Mouse (Mus musculus) telencephalon, adult 2 months (tissue): ENCODE measurements around the gene Aldh1l1.

Source experiments
- DNase-seq: peaks from one replicate; pipeline ENCODE4 v3.0.0-alpha.2; 2011; ENCODE audit warnings: low read depth, low spot score

Gene Aldh1l1

DNA sequence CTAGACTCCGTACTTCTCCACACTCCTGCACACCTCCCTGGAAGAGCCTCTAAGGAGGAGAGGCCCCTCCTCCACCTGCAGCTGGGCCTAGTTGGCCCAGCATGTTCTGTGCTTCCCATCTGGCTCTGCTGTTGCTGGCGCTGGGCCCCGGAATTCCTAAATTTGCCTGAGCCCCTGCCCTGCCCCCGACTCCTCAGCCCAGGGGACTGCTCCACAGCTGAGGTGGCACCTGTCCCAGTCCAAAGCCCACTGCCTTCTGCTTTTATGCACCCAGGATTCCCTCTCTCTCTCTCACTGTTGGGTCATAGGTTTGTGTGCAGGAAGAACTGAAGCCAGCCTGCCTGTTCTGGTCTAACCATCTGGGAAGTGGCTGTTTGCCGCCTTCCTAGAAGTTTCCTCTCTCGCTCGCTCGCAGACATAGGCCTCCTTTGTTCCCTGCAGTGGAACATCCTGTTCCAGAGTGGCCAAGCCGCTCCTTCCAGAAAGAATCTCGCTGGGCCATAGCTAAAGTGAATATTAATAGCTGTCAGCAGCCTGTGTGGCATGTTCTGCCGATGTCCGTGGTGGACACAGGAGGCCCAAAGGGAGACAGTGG is 15.2 kb upstream of the Aldh1l1 start:
- DNase-seq: no peak

DNA sequence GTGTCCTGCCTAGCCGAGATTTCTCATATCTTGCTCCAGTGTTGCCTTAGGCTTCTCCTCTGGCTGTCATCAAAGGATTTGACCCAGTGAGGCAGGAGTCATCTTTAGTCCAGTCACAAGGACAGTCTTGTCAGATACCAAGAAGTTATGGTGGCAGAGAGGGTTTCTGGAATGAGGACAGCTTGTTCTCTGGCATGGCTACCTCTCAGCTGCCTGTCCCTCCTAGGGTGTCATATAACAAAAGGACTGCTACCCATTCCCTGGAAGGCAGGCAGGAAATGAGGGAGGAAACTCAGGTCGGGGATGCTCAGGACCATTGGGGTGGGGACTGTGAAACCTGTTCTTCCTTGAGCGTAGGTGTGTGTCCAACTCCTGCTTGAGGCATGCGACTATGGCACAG is 14.1 kb upstream of the Aldh1l1 start:
- DNase-seq: no peak

DNA sequence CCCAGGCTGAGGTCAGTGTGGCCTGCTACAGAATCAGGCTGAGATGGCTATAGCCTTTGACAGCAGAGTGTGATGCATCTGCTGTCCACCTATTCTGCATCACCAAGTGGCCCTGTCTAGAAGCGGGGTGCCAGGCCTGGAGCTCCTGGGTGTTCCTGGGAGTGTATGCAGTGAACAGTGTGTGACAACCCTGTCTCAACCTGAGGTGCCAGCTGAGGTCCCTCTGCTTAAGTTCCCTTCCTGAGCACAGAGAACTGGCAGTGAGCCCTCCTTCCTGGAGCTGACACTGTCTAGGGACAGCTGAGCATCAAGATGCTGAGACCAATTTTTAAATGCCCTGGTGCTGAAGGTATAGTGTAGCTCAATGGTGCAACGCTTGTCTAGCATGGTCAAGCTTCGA is 13.5 kb upstream of the Aldh1l1 start:
- no peak for DNase-seq

DNA sequence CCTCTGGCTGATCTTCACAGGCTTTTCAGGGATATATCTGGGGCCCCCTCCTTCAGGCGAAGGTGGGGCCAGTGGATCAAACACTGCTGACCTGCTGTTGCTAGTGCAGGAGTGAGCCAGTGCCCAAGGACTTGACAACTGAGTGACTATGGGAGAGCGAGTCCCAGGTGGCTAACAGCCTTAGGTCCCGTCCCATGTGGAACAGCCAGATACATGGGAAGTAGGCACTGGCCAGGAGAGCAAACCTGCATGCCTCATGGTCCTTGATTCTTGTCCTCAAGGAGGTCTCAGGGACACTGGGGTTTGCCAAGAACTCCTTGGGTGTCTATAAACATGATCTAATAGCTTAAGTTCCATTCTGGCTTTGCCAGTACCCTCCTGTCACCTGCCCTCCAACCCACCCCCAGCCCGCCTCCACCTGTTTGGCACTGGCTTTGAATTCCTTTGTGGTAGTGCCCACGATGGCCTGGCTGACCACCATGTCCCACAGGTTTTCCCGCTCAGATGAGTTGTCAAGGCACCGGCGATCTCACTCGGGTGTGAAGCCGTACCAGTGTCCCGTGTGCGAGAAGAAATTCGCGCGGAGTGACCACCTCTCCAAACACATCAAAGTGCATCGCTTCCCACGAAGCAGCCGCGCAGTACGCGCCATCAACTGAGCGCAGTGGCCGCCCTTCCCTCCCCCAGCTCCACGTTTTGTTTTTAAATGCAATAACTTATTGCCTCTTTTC is 12.4 kb upstream of the Aldh1l1 start:
- DNase-seq: no peak

DNA sequence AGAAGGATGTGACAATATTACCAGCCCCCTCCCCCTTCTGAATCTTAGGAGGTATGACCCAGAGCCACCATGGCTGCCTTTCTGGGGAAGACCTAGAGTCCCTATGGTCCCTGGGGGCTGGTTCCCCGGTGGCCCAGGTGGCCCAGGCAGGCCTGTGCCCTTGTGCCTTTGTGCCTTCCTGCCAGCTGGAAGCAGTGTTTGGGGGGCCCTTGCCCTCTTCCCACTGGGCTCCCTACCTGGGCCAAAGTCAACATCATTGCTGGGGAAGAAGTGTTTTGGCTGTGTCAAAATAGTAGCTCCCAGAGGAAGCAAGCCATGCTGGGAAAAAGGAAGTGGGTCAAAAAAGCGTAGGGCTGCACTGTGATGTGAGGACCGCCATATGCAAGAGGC is 11.9 kb upstream of the Aldh1l1 start:
- DNase-seq: no peak

DNA sequence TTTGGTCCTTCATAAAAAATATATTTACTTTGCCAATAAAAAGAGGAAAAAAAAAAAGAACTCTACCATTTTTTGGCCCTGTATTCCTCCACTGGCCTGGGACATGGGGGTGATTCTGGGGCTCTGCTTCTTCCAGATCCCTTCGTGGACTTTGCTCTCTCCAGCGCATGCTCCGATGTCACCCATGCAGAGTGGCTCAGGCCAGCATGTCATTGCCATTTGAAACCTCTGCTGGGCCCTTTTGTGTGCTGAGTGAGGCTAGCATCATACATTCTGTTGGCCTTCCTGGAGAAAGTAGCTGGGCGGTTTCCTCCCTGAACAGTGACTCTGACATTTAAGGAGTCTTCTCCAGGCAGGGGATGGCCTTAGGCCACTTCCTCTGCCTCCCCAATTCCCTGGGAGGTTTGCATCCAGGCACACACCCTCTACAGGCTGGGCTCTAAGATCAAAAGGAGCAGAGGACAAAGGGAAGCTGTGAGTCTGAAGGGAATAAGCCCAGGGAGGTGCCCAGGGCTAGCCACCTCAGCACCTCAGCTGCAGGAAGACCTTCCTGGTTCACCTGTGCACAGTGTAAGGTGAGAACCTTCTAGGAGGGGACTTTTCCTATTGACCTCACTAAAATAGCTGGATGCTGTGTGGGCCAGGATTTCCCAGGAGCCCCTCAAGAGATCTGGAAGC is 10.9 kb upstream of the Aldh1l1 start:
- DNase-seq: no peak

DNA sequence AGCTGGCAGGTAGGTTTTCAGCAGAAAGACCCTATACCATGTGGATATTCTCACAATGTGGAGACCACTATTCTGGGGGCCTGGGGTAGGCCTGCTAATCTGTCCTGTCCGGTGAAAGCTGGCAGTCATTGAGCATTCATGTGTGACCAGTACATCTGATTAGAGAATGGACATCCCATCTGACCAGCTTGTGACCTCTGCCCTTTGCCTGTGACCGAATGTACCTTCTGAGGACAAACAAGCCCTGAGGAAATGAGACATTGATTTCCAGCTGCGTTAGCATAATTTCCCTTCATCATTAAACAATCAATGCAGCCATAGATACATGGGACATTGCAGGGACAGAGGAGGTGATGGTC is 10.4 kb upstream of the Aldh1l1 start:
- DNase-seq: no peak

DNA sequence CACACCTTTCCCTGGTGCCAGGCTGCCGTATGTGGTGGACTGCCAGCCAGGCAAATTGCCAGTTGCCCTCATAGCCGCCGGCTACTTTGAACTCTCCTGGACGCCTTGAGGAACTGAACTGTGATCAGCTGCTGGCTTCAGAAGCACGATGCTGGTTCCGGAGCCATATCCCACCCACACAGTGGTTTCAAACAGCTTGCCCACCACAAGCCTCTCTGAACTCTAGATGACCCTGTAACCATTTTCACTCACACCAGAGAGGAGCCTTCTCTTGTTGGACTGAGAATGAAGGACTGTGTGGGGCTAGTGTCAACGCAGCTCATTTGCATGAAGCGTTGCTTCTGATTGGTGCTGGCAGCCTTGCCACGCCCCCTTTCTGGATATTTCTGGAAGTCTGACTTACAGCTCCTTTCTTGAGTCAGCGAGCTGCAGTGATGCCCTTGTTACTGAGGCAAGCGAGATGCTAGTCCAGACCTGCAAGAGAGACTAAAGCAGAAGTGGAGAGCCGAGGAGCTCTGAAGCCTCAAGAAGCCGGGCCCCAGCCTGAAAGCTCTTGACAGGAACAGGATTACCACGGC is 9.2 kb upstream of the Aldh1l1 start:
- DNase-seq: peak; percentile 59

DNA sequence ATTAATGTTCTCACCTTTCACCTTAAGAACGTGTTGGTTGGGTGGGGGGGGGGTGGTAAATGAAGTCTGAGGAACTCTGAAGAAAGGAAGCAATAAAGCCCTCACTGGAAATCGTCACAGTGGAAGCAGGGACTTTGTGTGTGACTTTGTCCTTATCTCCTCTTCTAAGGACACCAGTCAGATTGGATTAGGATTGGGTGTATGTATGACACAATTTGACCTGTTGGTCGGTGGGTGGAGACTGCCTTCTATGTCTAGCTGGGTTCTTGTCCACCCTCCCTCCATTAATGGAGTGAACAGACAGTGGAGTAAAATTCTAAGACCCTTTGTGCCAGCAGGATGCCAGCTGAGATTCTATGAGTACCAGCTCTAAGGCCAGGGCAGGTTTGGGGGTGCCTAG is 2.0 kb upstream of the Aldh1l1 start:
- DNase-seq: no peak

DNA sequence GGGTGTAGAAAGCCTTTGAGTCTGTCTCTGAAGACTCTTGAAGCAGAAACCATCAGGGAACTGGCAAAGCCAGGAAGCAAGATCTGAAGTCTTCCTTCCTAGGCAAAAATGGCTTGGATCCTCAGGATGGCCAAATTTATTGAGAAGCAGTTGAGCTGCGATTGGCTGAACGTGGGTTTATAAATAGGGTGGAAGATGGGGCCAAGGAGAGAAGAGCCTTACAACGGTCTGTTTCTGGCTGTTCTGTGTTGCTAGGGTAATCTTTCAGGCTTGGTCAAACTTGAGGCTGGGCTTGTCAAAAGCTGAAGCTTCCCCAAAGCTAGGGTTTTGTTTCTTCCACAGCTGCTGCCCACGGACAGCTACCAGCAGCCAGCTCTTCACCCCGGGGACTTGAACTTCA is 1.4 kb upstream of the Aldh1l1 start:
- no peak for DNase-seq

DNA sequence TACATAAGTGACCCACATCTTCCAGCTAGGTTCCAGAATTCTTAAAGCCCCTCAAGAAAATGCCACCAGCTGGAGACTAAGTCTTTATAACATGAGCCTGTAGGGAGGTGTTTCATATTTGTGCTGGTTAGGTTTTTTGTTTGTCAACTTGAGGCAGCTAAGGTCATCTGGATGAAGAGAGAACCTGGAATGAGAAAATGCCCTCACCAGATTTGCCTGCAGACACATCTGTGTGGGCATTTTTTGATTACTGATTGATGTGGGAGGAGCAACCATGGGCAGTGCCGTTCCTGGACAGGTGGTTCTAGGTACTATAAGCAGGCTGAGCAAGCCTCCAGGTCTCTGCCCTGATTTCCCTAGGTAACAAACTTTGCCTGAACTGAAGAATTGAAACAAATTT is 1.3 kb downstream of the Aldh1l1 start:
- no peak for DNase-seq

DNA sequence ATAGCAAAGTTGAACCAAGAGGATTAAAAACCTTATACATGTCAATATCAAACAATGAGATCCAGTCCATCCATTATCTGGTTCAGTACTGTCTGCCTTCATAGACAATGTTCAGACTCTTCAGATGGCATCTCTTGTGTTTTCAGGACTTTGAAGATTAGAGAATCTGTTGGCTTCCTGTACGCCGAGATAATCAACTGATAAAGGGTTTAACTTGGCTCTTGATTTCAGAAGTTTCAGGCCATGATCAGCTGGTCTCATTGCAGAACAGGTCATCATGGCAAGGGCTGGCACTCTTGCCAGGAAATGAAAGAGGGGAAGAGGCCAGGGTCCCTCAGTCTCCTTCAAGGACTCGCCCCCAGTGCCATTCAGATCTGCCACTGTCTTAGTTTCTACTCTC is 3.3 kb downstream of the Aldh1l1 start:
- DNase-seq: no peak

DNA sequence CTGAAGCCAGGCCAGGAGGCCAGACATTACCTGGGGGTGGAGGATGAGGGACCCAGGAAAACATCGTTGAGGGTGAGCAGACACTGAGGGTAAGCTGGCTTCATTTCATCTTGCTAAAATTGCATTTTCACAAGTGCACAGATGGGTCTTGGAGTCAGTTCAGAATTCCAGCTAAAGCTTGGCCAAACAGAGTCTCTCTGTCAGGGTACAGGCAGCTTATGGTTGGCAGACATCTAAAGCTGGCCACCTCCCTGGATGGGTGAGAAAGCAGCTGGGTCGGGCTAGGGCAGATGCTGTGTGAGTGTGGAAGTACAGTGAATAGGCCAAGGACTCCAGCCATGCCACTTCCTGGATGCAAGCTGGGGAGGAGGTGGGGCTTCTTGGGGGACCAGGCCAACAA is 4.7 kb downstream of the Aldh1l1 start:
- DNase-seq: peak; percentile 60

DNA sequence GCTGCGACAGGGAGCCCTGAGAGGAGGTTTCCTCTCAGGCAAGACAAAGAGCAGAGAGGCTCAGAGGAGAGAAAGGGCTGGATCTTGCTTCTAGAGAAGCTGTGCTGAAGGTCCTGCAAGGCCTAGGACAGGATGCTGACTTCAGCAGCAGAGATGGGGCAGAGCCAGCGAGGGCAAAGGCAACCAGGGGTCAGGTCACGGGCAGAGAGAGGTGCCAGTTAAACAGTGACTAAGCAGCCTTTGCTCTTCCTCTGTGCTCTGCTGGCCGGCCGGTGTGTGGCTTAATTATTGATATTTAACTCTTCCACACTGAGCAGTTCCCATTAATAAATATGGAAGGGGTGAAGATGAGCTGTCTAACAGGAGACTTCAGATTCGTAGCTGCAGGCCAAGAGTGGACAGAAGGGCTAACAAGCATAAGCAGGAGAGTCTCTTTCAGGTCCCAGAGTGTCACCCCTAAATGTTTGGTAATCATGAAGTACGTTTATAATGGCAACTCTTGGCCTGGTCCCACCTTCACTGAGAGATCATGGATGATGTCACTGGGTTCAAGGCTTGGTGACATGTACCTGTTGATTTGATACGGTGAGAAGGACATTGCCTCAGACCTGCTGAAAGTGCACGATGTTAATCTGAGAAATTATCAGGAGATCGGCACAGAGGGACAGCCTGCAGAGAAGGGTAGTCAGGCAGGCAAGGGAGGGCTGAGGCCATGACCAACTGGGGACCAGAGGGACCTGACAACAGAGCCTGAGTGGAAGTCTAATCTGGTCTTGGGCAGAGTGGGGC is 5.9 kb downstream of the Aldh1l1 start:
- DNase-seq: no peak

DNA sequence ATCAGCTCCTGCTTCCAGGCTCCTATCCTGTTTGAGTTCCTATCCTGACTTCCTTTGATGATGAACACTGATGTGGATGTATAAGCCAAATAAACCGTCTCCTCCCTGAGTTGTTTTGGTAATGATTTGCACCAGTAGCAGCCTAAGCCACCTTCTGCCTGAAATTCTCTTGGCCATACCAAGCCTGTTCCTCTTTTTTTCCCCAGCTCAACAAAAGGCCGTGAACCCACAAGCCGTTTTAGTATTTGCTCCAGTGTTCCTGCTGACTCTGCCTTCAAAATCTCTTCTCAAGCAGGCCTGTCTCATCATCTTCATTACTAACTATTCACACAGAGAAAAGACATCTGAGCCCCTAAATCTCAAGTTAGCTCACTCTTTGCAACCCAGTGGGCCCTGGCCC is 7.9 kb downstream of the Aldh1l1 start:
- DNase-seq: no peak

DNA sequence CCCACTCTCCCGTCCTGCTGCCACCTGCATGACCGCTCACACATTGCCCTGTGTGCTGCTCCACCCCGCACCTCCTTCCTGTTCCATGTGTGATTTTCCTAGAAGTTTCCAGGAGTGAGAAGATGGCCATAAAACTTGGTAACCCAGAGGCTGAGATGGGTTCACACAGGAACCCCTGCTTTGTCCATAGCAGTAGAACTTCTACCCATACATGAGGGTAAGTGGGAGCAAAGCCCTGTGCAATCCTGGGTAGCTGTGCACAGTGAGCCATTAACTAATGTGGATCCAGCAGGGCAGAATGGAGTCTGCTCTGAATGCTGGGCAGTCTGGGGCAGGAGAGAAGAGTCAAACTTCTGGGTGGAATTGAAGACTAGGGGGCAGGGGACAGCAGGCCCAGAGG is 8.3 kb downstream of the Aldh1l1 start:
- DNase-seq: no peak

DNA sequence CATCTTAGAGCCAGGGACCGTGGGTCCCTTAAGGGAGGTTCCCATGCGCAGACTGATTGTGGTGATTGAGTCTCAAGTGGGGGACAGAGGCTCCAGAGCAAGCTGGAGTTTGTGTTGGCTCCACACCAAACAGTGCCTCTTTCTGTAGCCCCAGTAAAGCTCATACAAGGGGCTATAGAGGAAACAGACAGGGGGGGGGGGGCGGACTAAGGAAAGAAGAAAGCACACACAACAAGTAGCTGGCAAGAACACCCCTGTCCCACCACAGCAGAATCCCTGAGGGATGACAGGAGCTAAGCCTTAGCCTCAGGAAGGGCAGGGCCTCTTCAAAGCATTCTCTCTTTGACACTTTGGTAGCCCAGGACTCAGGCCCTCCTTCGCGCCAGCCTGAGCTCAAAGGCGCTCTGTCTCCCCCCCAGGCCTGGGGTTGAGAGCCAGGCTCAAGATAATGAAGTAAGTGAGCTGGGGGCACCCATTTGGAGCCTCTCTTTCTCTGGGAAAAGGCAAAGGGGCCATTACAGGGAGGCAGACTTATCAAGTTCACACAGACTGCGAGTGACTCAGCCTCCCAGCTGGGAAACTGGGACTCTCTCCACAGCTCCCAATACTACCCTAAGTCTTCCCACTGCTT is 9.2 kb downstream of the Aldh1l1 start:
- DNase-seq: no peak

DNA sequence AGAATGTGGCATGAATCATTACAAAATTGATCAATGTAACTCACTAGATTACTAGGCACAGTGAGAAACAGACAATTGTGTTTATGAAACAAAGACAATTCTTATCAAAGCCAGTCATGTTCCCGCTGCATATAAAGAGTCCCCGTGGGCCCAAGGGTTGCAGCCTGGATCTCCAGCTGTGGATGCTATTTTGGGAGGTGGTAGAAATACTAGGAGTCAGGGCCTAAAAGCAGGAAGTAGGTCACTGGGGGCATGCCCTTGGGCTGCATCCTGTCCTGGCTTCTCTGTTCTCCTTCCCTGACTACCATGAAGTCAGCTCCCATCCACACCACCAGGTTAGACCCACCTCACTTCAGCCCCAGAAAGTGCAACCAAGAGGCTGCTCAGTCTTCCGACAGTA is 10.0 kb downstream of the Aldh1l1 start:
- no peak for DNase-seq

DNA sequence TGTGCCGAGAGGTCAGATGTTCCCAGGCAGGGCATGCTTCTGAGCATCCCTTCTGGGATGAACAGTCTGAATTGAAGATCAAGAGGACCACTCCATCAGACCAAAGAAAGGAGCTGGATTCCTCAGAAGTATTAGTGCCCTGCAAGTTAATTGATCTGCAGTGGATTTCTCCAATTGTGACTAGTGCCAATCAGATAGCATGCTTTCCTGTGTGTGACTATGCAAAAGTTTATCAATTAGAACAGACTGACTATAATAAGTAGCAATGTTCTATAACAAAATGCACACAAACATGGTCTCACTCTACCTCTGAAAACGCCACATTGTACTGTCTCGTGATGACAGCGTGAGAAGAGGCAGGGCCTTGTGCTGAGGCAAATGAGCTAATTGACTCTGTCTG is 13.3 kb downstream of the Aldh1l1 start:
- DNase-seq: no peak

DNA sequence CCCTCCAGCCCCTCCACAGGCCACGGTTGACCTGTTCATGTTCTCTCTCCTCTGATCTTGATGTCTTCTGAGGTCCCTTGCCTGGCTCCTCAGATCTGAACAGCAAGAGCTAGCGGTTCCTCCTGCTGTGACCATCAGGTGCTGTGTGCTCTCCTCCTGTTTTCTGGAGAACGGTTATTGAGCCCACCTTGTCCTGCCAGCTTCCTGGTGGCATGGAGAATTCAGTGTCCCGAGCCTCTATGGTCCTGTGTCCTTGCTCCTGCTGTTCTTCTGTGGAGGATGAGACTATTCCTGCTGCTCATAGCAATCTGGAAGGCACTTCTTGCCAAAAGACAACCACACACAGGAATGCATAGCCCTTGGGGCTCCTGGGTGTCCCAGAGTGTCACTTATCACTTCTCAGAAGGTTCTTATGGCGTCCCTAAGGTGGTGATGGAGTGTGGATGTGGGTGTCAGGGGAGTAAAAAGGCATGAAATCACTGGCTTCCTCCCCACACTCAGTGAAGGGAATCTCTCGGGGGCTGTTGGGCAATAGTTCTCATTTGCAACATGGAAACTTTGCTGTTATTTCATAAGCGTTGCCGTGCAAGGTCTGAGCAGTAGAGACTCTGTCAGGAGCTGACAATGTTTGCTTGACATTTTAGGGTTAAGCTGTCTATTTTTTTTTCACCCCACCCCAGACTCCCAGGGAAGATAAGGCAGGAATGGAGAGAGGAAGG is 15.2 kb downstream of the Aldh1l1 start:
- no peak for DNase-seq

DNA sequence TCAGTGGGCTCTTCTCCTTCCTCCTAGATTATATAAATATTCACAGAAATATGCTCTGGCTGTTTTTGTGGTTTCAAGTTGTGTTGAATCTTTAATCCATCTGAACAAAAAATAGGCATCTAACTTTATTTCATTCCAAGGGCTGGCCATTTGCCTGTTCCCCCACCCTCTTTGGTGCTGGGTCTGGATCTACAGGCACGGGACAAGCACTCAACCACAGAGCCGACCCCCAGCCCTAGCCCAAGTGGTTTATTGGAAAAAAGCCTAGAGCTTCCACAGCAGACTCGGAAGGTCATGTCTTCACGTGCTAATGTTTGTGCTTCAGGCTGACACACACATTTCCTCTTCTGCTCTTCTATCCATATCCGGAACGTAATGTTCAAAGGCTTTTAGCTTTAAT is 19.7 kb downstream of the Aldh1l1 start:
- no peak for DNase-seq
